ENCODE assay signal across 14 mouse cellular contexts in the genomic region with DNA sequence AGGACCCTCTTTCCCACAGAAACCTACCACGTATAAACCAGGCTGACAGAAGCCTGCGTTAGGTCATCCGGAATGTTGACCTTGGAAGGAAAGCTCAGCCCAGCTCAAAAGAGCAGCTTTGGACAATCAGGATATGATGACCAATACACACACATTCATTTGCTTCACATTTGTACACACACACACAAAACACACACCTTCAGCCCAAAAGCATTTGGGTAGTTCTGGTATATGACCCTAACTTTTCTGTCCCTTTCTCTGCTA. TPM values are rescaled to one million over a fixed set of nuclear protein-coding genes. Genes with fewer than 3 reads are reported as not detected.
DNase-seq lines count a peak whose midpoint lies in the region; ATAC-seq and TF ChIP-seq lines count a peak whose summit lies in the region.
"Had no signal": no experiment of that assay in that cellular context is flagged by ENCODE, and none has a peak within 500 bp of the region (broad histone marks: within the 10 kb centered on the region; RNA-seq: fewer than 3 reads in every experiment).

No protein-coding gene starts in this region.

- H3K27ac ChIP-seq in heart, embryonic 13.5 days (replicated peaks) = peak overlapping the region; percentile 80
- H3K27ac ChIP-seq in liver, adult 2 months (replicated peaks; ENCODE audit: insufficient read depth, low read depth, low read length) = peak overlapping the region; percentile 55
- peak overlapping the region; percentile 96 for H3K27ac ChIP-seq in embryonic facial prominence, embryonic 15.5 days (replicated peaks)
- H3K27ac ChIP-seq in liver, embryonic 12.5 days = peak overlapping the region; percentile 34; the same call in 1 of the 2 replicates

- TF ChIP-seq POLR2A in liver, adult 2 months (IDR thresholded peaks at IDR 0.05; ENCODE audit: extremely low read depth, insufficient read depth, low read length) = no peak

- H3K4me1 ChIP-seq in heart, embryonic 13.5 days = peaks cover 25% of the 10 kb centered on the region
- peaks cover 6% of the 10 kb centered on the region for H3K4me1 ChIP-seq in liver, adult 2 months (ENCODE audit: control insufficient read depth, insufficient read depth, low read length)
- H3K4me1 ChIP-seq in embryonic facial prominence, embryonic 15.5 days = peaks cover 46% of the 10 kb centered on the region
- peaks cover 54% of the 10 kb centered on the region for H3K4me1 ChIP-seq in liver, embryonic 12.5 days

- no peaks in the 10 kb centered on the region for H3K27me3 ChIP-seq in heart, embryonic 13.5 days (replicated peaks)
- no peaks in the 10 kb centered on the region for H3K27me3 ChIP-seq in liver, adult 2 months (ENCODE audit: control insufficient read depth, insufficient read depth, low read length)
- H3K27me3 ChIP-seq in embryonic facial prominence, embryonic 15.5 days = no peaks in the 10 kb centered on the region
- no peaks in the 10 kb centered on the region for H3K27me3 ChIP-seq in liver, embryonic 12.5 days (replicated peaks)
- H3K27me3 ChIP-seq: Patski had no signal

- no peak for DNase-seq in heart, postnatal 10 days
- DNase-seq in liver, adult 2 months (ENCODE audit: extremely low read depth, low read depth, low spot score) = no peak
- DNase-seq in liver = no peak
- DNase-seq in frontal cortex, postnatal 14 days (ENCODE audit: low spot score in 2 of 2) = no peak
- no peak for DNase-seq in MN1 (ENCODE audit: low spot score)
- DNase-seq: cerebellum, adult 18-20 months; kidney, adult 18-20 months; layer of hippocampus, adult 9-11 months; right cerebral cortex, postnatal 25 days had no signal

- H3K36me3 ChIP-seq in heart, embryonic 13.5 days = no peaks in the 10 kb centered on the region
- no peaks in the 10 kb centered on the region for H3K36me3 ChIP-seq in liver, adult 2 months (ENCODE audit: control insufficient read depth, insufficient read depth, low read length)
- no peaks in the 10 kb centered on the region for H3K36me3 ChIP-seq in embryonic facial prominence, embryonic 15.5 days
- H3K36me3 ChIP-seq in liver, embryonic 12.5 days = no peaks in the 10 kb centered on the region

- no peak overlapping the region for H3K4me2 ChIP-seq in heart, embryonic 13.5 days
- no peak overlapping the region for H3K4me2 ChIP-seq in embryonic facial prominence, embryonic 15.5 days (replicated peaks)
- no peak overlapping the region for H3K4me2 ChIP-seq in liver, embryonic 12.5 days

- intact Hi-C loops in heart, postnatal 10 days (cut with DNase I) = no loop called here

- H3K9ac ChIP-seq in heart, embryonic 13.5 days = no peak overlapping the region
- H3K9ac ChIP-seq in liver, adult 2 months (ENCODE audit: low read depth, low read length) = no peak overlapping the region
- H3K9ac ChIP-seq in embryonic facial prominence, embryonic 15.5 days = no peak overlapping the region
- no peak overlapping the region for H3K9ac ChIP-seq in liver, embryonic 12.5 days

- no peaks in the 10 kb centered on the region for H3K9me3 ChIP-seq in heart, embryonic 13.5 days
- H3K9me3 ChIP-seq in embryonic facial prominence, embryonic 15.5 days (replicated peaks) = no peaks in the 10 kb centered on the region
- H3K9me3 ChIP-seq in liver, embryonic 12.5 days (replicated peaks) = no peaks in the 10 kb centered on the region

- no peak overlapping the region for H3K4me3 ChIP-seq in heart, embryonic 13.5 days
- H3K4me3 ChIP-seq in liver, adult 2 months (ENCODE audit: insufficient read depth, low read depth, low read length) = no peak overlapping the region
- H3K4me3 ChIP-seq in embryonic facial prominence, embryonic 15.5 days (replicated peaks) = no peak overlapping the region
- no peak overlapping the region for H3K4me3 ChIP-seq in liver, embryonic 12.5 days

- ATAC-seq in heart, embryonic 13.5 days (ENCODE audit: extremely low read depth, insufficient number of reproducible peaks, low FRiP score, low TSS enrichment) = no peak
- ATAC-seq in embryonic facial prominence, embryonic 15.5 days (ENCODE audit: insufficient number of reproducible peaks, low FRiP score, low TSS enrichment, low read depth) = no peak
- no peak for ATAC-seq in liver, embryonic 12.5 days
- ATAC-seq: forebrain, embryonic 14.5 days; Patski had no signal

- TF ChIP-seq CTCF in liver, adult 2 months (IDR thresholded peaks at IDR 0.05; ENCODE audit: low read depth, low read length) = no peak

- peaks cover 2% of the 10 kb centered on the region; the same call in 1 of the 2 replicates for H3K79me2 ChIP-seq in liver, adult 2 months (ENCODE audit: control insufficient read depth, insufficient read depth, low read length)

- 45% methylated on average over 3 of the region's 3 CpGs for WGBS in heart, embryonic 13.5 days
- 62% methylated on average over 3 of the region's 3 CpGs for WGBS in liver, adult 2 months
- 68% methylated on average over 3 of the region's 3 CpGs for WGBS in embryonic facial prominence, embryonic 15.5 days
- 80% methylated on average over 3 of the region's 3 CpGs for WGBS in liver, embryonic 12.5 days (ENCODE audit: insufficient replicate concordance)

RNA-seq across cellular contexts. Expression of gene Wipf1, which starts 19.6 kb away (rescaled TPM):
- polyA plus RNA-seq in heart, embryonic 13.5 days (2015; fragmentation: Nextera tagmentation; extraction: Ambion mirVana) = 4.0 and 5.0 TPM in 2 replicates
- total RNA-seq in heart, postnatal 10 days (2021) = 10 to 100 TPM; 22.0 to 23.1 TPM
- total RNA-seq in liver, adult 2 months (2014; rRNA removed) = 1.4 and 1.9 TPM in 2 replicates
- polyA plus RNA-seq in liver, adult 2 months (2012; rRNA removed) = 1.3 and 1.7 TPM in 2 replicates
- polyA plus RNA-seq in embryonic facial prominence, embryonic 15.5 days (2015; fragmentation: Nextera tagmentation; extraction: Ambion mirVana) = 17.5 and 20.0 TPM in 2 replicates
- polyA plus RNA-seq in liver, embryonic 12.5 days (2016; fragmentation: Nextera tagmentation; extraction: Ambion mirVana) = 5.7 and 6.1 TPM in 2 replicates

Comparison
In these comparisons a context has a peak if more than half of its experiments do, and no peak if none do; other contexts are left out.
1. H3K27ac ChIP-seq: peak in every context shown above with its lines; median percentile 96 in embryonic facial prominence, embryonic 15.5 days; 80 in heart, embryonic 13.5 days; 55 in liver, adult 2 months; 34 in liver, embryonic 12.5 days.